Mouse (Mus musculus) embryonic fibroblast, embryonic 13.5 days (primary cell): ENCODE data around the gene Kcnh8.

Experiments used
- CTCF ChIP-seq: IDR thresholded peaks from 2 replicates; pipeline ENCODE4 v1.5.1; 2011; ENCODE audit warnings: mild to moderate bottlenecking, control low read depth, low read length, moderate library complexity, borderline replicate concordance; ENCODE audit not compliant: insufficient read depth
- POLR2A ChIP-seq: IDR thresholded peaks from 2 replicates; pipeline ENCODE4 v1.6.1; 2011; ENCODE audit warnings: low read depth, mild to moderate bottlenecking, control low read depth, low read length, moderate library complexity

GRCm38 (mm10) chr17:52885210-52885609, 282.7 kb downstream of the Kcnh8 start:
- TF ChIP-seq POLR2A (no peak), CTCF (no peak)
